Mouse (Mus musculus) olfactory bulb, adult 2 months (tissue): ENCODE data around the gene Cdc42.

Experiments used
- CTCF ChIP-seq: fragments of 200-500 bp; IDR thresholded peaks from 2 replicates; pipeline ENCODE4 v1.5.1; 2012; ENCODE audit warnings: low read depth, mild to moderate bottlenecking, low read length, moderate library complexity; ENCODE audit not compliant: insufficient read depth
- POLR2A ChIP-seq: fragments of 200-500 bp; IDR thresholded peaks from 2 replicates; pipeline ENCODE4 v1.6.1; 2012; ENCODE audit warnings: mild to moderate bottlenecking, low read depth, low read length, moderate library complexity; ENCODE audit not compliant: insufficient read depth

DNA sequence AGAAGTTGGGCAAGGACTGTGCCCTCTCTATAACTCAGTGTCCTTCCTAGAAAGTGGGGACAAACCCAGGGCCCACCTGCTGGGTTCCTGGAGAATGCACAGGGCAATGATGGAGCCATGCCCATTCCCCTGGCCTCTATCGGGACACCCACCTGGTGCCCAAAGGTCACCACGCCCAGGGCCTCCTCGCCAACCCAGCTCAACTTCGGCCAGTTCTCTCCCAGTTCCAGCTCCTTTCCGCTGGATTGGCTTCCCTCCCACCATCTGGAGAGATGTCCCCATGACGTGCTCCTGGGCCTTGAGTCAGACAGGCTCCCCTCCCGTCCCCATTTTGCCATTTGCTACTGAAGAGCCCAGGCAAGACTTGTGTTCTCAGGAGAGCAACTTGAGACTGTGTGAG lies 64.9 kb downstream of the Cdc42 start:
- TF ChIP-seq POLR2A (no peak), CTCF (no peak)
